ENCODE assay signal across 23 mouse cellular contexts in the genomic region with DNA sequence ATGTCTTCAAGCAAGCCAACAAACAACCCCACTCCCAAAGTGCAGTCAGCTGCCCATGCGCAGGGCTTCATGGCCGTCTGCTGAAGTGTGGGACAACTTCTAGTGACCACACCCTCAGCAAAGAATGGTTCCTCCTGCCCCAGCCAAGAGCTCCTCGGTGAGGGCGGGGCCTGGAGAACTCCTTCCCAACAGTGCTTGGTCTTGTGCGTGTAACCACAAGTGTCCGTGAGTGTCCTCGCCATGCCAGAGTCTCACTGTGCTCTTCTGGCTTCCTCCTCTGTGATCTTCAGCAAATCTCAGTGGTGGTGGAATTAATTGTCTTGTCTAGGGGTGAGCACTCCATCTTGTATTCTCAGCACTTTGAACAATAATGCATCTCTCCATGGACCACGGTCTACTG. TPM values are rescaled to one million over a fixed set of nuclear protein-coding genes. Genes with fewer than 3 reads are reported as not detected.
A peak's percentile ranks its signal among the peaks of the same experiment; 100 is the strongest.
DNase-seq lines count a peak whose midpoint lies in the region; ATAC-seq and TF ChIP-seq lines count a peak whose summit lies in the region.
"Had no signal": no experiment of that assay in that cellular context is flagged by ENCODE, and none has a peak within 500 bp of the region (broad histone marks: within the 10 kb centered on the region; RNA-seq: fewer than 3 reads in every experiment).

No protein-coding gene starts in this region.

- DNase-seq in 416B (ENCODE audit: low read depth) (peak; percentile 45), G1E (ENCODE audit: low spot score) (no peak)
- no peak for DNase-seq in frontal cortex, postnatal 10 days (ENCODE audit: low spot score in 2 of 2)
- DNase-seq in ovary, postnatal 14 days (ENCODE audit: low spot score): no peak
- DNase-seq: adrenal gland, adult 2 months; adrenal gland, postnatal 25 days; B cell, adult 2 months; cerebellum, adult 18-20 months; cerebellum, adult 9-11 months; cerebellum, postnatal 36 days; embryo, embryonic 11 days; gastrocnemius, postnatal 14 days; heart, adult 18-20 months had no signal

- TF ChIP-seq CTCF in G1E (IDR thresholded peaks at IDR 0.05; ENCODE audit: low read depth, low read length): no peak

- no peaks in the 10 kb centered on the region for H3K9me3 ChIP-seq in G1E (replicated peaks)
- H3K9me3 ChIP-seq: embryonic facial prominence, embryonic 12.5 days; forebrain, embryonic 12.5 days; heart, embryonic 12.5 days; hindbrain, embryonic 10.5 days; intestine, embryonic 15.5 days had no signal

- H3K4me3 ChIP-seq in G1E (ENCODE audit: low read depth, low read length): peak overlapping the region; percentile 11; the same call in 1 of the 2 replicates
- H3K4me3 ChIP-seq: embryonic facial prominence, embryonic 12.5 days; forebrain, embryonic 12.5 days; heart, embryonic 12.5 days; hindbrain, embryonic 10.5 days; intestine, embryonic 15.5 days had no signal

- ATAC-seq in G1E (ENCODE audit: extremely low read depth, insufficient number of reproducible peaks, low FRiP score, poor library complexity, severe bottlenecking): no peak
- ATAC-seq in granulocyte monocyte progenitor cell, adult 5-6 weeks (replicated peaks; ENCODE audit: poor library complexity, severe bottlenecking): peak; percentile 42
- peak; percentile 45 for ATAC-seq in monocyte, adult 5-6 weeks (replicated peaks; ENCODE audit: insufficient number of reproducible peaks, low FRiP score, low TSS enrichment, poor library complexity, severe bottlenecking)
- ATAC-seq: CD4-positive, CD25-positive, alpha-beta regulatory T cell, adult 4 months; forebrain, embryonic 16.5 days; intestine, embryonic 15.5 days; Patski had no signal

- peaks cover 54% of the 10 kb centered on the region for H3K4me1 ChIP-seq in G1E (ENCODE audit: insufficient read depth, low read depth, low read length)
- H3K4me1 ChIP-seq: embryonic facial prominence, embryonic 12.5 days; forebrain, embryonic 12.5 days had no signal

- H3K36me3 ChIP-seq in G1E (replicated peaks): peaks cover 37% of the 10 kb centered on the region
- H3K36me3 ChIP-seq: embryonic facial prominence, embryonic 12.5 days; forebrain, embryonic 12.5 days; heart, embryonic 12.5 days; hindbrain, embryonic 10.5 days; intestine, embryonic 15.5 days had no signal

- H3K27me3 ChIP-seq in G1E (ENCODE audit: insufficient read depth, low read length): no peaks in the 10 kb centered on the region; the same call in 1 of the 2 replicates
- H3K27me3 ChIP-seq: embryonic facial prominence, embryonic 12.5 days; forebrain, embryonic 12.5 days; heart, embryonic 12.5 days; intestine, embryonic 15.5 days; Patski had no signal

RNA-seq across cellular contexts. Expression of a gene that starts 27.5 kb away (rescaled TPM):
- total RNA-seq in G1E (2014; fragmentation: Nextera tagmentation): 2.7 TPM in 1 of 2 replicates, not detected in the other
- total RNA-seq in G1E (2017): 1.5 and 2.0 TPM in 2 replicates
- 0.08 and 0.13 TPM in 2 replicates for polyA plus RNA-seq in G1E (2012)
- 6.5 and 10.5 TPM in 2 replicates for total RNA-seq in granulocyte monocyte progenitor cell, adult 5-6 weeks (2014; fragmentation: Nextera tagmentation)
- total RNA-seq in granulocyte monocyte progenitor cell, adult 5-6 weeks (2017): 11.5 and 15.5 TPM in 2 replicates
- total RNA-seq in monocyte, adult 5-6 weeks (2017): 195 to 384 TPM (median 329 TPM) in 3 replicates
- polyA plus RNA-seq: Patski had no signal

RNA-seq across cellular contexts. Expression of a gene that starts 52.1 kb away (rescaled TPM):
- 43.6 and 48.1 TPM in 2 replicates for total RNA-seq in G1E (2014; fragmentation: Nextera tagmentation)
- 175 and 177 TPM in 2 replicates for total RNA-seq in G1E (2017)
- 43.4 and 50.0 TPM in 2 replicates for polyA plus RNA-seq in G1E (2012)
- 139 and 141 TPM in 2 replicates for total RNA-seq in granulocyte monocyte progenitor cell, adult 5-6 weeks (2014; fragmentation: Nextera tagmentation)
- 284 and 301 TPM in 2 replicates for total RNA-seq in granulocyte monocyte progenitor cell, adult 5-6 weeks (2017)
- 267 to 324 TPM (median 306 TPM) in 3 replicates for total RNA-seq in monocyte, adult 5-6 weeks (2017)
- polyA plus RNA-seq: Patski had no signal

Comparison
In these comparisons a context has a peak if more than half of its experiments do, and no peak if none do; other contexts are left out.
1. RNA of a gene that starts 27.5 kb away (total RNA-seq): 195 to 384 TPM in monocyte, adult 5-6 weeks; 6.5 to 15.5 TPM in granulocyte monocyte progenitor cell, adult 5-6 weeks and 1.5 to 2.7 TPM in G1E; every median in the first group is over 10 times any median in the second.